Mouse (Mus musculus): ENCODE measurements around the gene Klhl34.

DNA sequence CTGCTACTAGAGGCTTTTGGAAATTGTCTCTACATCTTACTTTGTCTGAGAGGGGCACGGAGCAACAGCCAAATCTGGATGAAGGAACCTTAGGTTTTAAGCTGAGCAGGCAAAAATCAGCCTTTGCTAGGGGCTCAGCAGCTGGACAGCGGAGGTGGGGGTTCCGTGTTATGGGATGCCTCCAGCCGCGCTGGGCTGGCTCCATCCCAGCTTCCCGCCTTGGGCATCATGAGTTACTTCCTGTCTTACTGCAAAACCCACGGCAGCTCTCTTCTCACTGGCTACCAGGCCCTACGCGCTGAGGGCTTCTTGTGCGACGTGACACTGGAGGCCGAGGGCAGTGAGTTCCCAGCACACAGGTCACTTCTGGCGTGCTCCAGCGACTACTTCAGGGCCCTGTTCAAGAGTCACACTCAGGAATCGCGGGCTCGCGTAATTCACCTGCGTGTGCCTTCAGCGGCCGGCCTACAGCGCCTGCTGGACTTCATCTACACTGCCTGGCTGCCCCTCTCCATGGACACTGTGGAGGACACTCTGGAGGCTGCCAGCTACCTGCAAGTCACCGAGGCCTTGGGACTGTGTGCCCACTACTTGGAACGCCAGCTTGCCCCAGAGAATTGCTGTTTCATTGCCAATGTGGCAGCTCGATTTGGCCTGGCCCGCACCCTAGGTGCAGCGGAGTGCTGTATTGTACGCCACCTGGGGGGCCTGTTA is at the start of gene Klhl34:
- no peak for TF ChIP-seq CTCF (IDR thresholded peaks at IDR 0.05; ENCODE audit: low read depth, low read length)
- no peak for TF ChIP-seq TAL1 (conservative IDR thresholded peaks at IDR 0.05; ENCODE audit: low read depth, low read length)
- no peak for TF ChIP-seq GATA1 (IDR thresholded peaks at IDR 0.05; ENCODE audit: borderline replicate concordance, low read length)
- TF ChIP-seq POLR2AphosphoS5 (IDR thresholded peaks at IDR 0.05; ENCODE audit: insufficient replicate concordance, low read depth, low read length), result no peak
- TF ChIP-seq GATA2 (IDR thresholded peaks at IDR 0.05; ENCODE audit: borderline replicate concordance, low read depth, low read length), result no peak
